Mouse (Mus musculus): ENCODE results near the gene Gm19402. TPM values are rescaled to one million over a fixed set of nuclear protein-coding genes. Genes with fewer than 3 reads are reported as not detected.

The Gm19402 gene
- polyA plus RNA-seq, 1 experiment from 2014 or later: not detected

DNA sequence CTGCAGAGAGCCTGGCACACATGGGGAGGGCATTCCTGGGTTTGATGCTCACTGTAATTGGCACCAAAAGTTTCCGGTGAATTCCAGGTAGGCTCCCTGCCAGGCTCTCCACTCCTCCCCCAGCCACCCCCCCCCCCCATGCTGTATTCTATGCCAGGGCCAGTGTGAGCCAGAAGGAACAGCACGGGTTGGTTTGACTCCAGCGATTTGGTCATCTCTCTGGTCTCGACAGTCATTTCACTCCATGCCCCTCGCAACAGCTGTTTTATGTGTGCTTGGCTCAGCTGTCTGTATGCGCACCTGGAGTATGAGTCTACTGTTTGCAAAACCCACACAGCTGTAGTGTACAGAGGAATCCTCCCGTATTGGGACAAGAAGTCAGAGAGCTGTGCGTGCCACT lies 24.2 kb downstream of the Gm19402 start:
- ChIA-PET CTCF (interaction anchor here (1.2 kb wide), 1 partner anchor 29 kb away, joined by 3 read pairs; no protein-coding TSS in a partner anchor), POLR2A (interaction anchor here (0.6 to 0.7 kb wide), 2 partner anchors 10 to 59 kb away, joined by 3 to 6 read pairs; no protein-coding TSS in a partner anchor)
- in situ Hi-C loops (cut with MboI; ENCODE audit: low pct_unique_long_range_greater_than_20kb): no loop called here
- H3K27me3 ChIP-seq: no peaks in the 10 kb centered on the region
- ATAC-seq (no peak), DNase-seq (ENCODE audit: low read depth, low spot score) (no peak)
- TF ChIP-seq CTCF (IDR thresholded peaks at IDR 0.05): no peak

DNA sequence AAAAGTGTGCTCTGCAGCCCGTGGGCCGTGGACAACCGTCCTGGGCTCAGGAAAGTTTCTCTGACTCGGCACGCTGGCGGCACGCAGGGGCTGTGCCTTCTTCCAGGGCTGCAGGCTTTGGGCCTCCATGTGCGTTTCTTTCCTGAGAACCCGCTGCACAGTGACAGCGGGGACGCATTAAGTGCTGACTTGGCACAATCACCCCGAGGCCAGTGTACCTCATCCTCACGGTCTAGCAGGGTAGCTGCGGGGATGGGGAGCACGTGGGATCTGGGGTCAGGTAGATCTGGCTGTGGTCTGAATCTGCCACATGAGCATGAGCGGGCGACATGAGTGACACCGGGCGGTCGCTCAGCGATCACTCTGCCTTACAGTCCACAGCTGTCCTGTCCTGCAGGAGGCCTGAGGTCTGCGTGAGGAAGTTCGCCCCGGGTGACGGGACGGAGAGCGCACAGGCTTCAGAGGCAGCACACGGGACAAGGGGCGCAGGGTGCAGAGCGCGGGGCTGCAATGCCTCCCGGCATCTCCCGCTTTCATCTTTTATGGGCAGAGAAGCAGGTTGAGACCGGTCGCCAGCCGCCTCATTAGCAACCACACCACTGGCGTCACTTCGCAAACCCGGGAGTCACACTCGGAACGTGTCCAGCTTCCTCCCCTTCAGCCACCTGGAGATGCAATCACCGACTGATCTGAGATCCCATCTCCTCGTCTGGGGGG lies 26.4 kb downstream of the Gm19402 start:
- H3K27me3 ChIP-seq: no peaks in the 10 kb centered on the region
- TF ChIP-seq CTCF (IDR thresholded peaks at IDR 0.05): no peak
- no peak for DNase-seq (ENCODE audit: low read depth, low spot score)
- ChIA-PET POLR2A (no interaction called here), CTCF (no interaction called here)
- in situ Hi-C loops (cut with MboI; ENCODE audit: low pct_unique_long_range_greater_than_20kb): no loop called here
- no peak for ATAC-seq

DNA sequence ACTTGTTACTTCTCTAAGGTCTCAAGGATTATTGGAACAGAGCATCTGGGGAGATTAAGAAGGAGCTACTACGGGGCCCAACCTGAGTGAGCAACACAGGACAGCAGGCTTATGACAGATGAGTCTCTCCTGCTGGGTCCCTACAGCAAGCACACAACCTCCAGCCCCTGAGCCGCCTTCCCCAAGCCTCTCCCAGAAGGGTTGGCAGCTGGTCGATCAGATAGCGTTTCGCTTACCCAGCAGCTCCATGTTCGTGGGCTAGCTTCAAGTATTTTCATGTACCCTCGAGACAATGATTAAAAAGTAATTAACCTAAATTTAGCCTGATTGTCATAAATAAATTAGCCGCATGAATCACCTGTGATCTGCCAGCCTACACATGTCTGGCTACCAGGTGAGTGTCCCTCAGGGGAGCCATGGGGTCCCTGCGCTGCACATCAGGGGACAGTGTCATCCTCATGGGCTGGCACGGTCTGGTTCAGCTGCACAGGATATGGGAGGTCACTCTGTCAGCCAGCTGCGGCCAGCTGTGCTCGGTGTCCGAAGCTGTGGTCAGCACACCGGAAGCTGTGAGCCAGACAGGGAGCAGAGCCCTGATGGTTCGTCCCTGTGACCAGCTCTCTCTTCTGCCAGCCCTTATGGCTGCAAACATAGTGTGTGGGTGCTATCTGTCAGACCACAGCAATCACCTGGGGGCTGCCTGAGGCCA lies 32.1 kb downstream of the Gm19402 start:
- DNase-seq (ENCODE audit: low read depth, low spot score) (no peak), ATAC-seq (no peak)
- ChIA-PET POLR2A (interaction anchor here (0.7 kb wide), 1 partner anchor 230 kb away, joined by 3 read pairs; no protein-coding TSS in a partner anchor), CTCF (interaction anchor here (1.1 to 1.2 kb wide), 2 partner anchors 9 to 220 kb away, joined by 3 to 4 read pairs; no protein-coding TSS in a partner anchor)
- TF ChIP-seq CTCF (IDR thresholded peaks at IDR 0.05): no peak
- no peaks in the 10 kb centered on the region for H3K27me3 ChIP-seq
- in situ Hi-C loops (cut with MboI; ENCODE audit: low pct_unique_long_range_greater_than_20kb): no loop called here

DNA sequence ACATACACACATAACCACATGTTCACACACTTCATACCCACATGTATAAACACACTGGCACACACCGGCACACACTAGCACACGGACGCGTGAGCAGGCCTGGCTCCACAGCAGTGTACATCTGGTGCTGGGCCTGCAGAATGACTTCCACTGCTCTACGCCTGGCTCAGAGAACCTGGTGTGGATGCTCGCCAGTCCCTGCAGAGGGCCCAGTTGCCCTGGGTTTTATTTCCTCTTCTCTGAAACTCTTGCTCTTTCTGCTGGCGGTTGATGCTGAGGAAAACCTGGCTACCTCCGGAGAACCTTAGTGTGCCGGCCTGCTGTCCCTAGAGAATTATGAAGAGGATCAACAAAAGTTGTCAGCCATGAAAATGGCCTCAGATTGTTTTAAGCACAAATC lies 38.5 kb downstream of the Gm19402 start:
- CTCF ChIA-PET: no interaction called here
- in situ Hi-C loops (cut with MboI; ENCODE audit: low pct_unique_long_range_greater_than_20kb): no loop called here
- POLR2A ChIA-PET: no interaction called here
- TF ChIP-seq CTCF (IDR thresholded peaks at IDR 0.05): no peak
- no peak for ATAC-seq
- DNase-seq (ENCODE audit: low read depth, low spot score): no peak
- H3K27me3 ChIP-seq: no peaks in the 10 kb centered on the region

DNA sequence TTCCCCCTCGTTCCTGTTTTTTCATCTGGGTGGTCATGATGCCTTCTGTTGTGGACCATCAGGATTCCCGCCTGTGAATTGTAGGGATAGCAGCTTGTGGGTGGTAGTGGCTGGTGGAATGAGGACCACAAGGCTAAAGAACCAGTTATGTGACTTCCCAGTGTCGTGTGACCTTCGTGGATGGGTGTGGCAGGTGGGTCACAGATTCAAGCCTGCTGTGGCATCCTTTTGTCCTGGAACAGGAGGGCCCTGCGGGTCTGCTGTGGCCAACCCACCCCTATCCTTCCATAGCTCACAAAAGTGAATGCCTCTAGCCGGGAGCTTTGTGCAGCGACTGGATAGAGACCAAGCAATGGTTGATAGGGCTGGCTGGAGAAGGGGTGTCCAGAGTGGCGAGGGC lies 42.7 kb downstream of the Gm19402 start:
- H3K27me3 ChIP-seq: no peaks in the 10 kb centered on the region
- ChIA-PET CTCF (interaction anchor here (0.9 to 1.4 kb wide), 2 partner anchors 9 to 21 kb away, joined by 3 read pairs; no protein-coding TSS in a partner anchor), POLR2A (interaction anchor here (0.5 kb wide), 1 partner anchor 391 kb away, joined by 3 read pairs; no protein-coding TSS in a partner anchor)
- no peak for DNase-seq (ENCODE audit: low read depth, low spot score)
- TF ChIP-seq CTCF (IDR thresholded peaks at IDR 0.05): no peak
- ATAC-seq: no peak
- in situ Hi-C loops (cut with MboI; ENCODE audit: low pct_unique_long_range_greater_than_20kb): no loop called here

DNA sequence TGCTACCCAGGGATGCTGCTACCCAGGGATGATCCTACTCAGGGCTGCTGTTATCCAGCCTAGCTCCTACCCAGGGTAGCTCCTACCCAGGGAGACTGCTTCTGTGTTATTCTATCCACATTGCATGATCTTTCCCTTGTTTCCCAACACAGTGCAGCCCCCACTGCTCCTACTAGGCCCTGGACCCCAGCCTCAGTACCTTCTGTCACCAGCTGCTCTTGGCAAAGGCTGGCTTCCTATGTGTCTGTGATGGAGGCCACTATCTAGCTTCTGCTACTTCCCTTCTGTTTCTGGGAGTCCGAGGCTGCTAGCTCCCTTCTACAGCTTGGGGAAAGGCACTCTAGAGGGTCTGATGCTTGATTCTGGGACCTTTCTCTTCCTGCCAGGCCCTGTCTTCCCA lies 43.1 kb downstream of the Gm19402 start:
- in situ Hi-C loops (cut with MboI; ENCODE audit: low pct_unique_long_range_greater_than_20kb): no loop called here
- ChIA-PET CTCF (no interaction called here), POLR2A (interaction anchor here (0.5 kb wide), 1 partner anchor 391 kb away, joined by 3 read pairs; no protein-coding TSS in a partner anchor)
- no peak for TF ChIP-seq CTCF (IDR thresholded peaks at IDR 0.05)
- H3K27me3 ChIP-seq: no peaks in the 10 kb centered on the region
- no peak for ATAC-seq
- DNase-seq (ENCODE audit: low read depth, low spot score): no peak

DNA sequence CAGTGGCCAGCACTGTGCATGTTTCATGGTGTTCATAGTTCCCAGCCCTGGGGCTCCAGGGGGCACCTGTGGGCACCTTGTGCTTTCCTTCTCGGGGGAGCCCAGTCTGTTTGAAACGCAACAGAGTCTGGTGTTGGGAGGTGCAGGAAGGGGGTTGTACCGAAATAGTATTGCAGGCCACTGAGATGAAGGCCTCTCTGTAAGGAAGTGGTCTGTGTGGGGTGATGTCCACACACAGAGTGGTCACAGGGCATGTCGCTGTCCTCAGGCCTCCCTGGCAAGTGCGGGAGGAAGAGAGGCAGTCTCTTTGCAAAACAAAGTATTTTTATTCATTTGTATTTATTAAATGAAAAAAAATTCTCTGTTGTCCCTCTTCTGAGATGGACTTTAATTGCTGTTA lies 45.0 kb downstream of the Gm19402 start:
- ChIA-PET POLR2A (no interaction called here), CTCF (interaction anchor here (0.8 kb wide), 1 partner anchor 11 kb away, joined by 3 read pairs; no protein-coding TSS in a partner anchor)
- DNase-seq (ENCODE audit: low read depth, low spot score): no peak
- in situ Hi-C loops (cut with MboI; ENCODE audit: low pct_unique_long_range_greater_than_20kb): no loop called here
- no peak for ATAC-seq
- no peaks in the 10 kb centered on the region for H3K27me3 ChIP-seq
- no peak for TF ChIP-seq CTCF (IDR thresholded peaks at IDR 0.05)

DNA sequence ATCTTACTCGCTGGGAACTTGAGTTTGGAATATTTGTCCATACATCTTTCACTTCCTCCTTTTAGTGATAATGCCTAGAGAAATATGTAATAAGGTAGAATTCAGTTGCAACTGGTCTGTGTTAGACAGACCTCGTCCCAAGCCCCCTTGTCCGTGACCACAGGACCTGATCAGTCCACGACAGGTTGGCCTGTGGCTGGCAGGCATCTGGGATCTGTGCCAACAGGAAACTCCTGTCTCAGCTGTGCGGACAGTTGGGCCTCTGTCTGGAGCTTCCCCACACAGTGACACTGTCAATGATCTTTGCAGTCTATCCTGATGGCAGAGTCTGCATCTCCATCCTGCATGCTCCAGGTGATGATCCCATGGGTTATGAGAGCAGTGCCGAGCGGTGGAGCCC lies 47.4 kb downstream of the Gm19402 start:
- in situ Hi-C loops (cut with MboI; ENCODE audit: low pct_unique_long_range_greater_than_20kb): no loop called here
- ATAC-seq: no peak
- no peak for TF ChIP-seq CTCF (IDR thresholded peaks at IDR 0.05)
- POLR2A ChIA-PET: no interaction called here
- DNase-seq (ENCODE audit: low read depth, low spot score): no peak
- H3K27me3 ChIP-seq: no peaks in the 10 kb centered on the region
- CTCF ChIA-PET: interaction anchor here (0.9 kb wide), 1 partner anchor 16 kb away, joined by 3 read pairs; no protein-coding TSS in a partner anchor

Other genes starting within 250 kb of the Gm19402 start
- 32.2 TPM for gene Fam207a, start 175.0 kb downstream of the Gm19402 start, polyA plus RNA-seq (2021)
- gene Itgb2, start 160.5 kb downstream of the Gm19402 start, polyA plus RNA-seq (2021): 0.68 TPM
- gene Pttg1ip, start 109.0 kb downstream of the Gm19402 start, polyA plus RNA-seq (2021): 339 TPM
- gene Sumo3, start 84.7 kb downstream of the Gm19402 start, polyA plus RNA-seq (2021): 235 TPM
- 5.5 TPM for gene Gm49325, start 84.6 kb downstream of the Gm19402 start, polyA plus RNA-seq (2021)
- 67.6 TPM for gene Ube2g2, start 68.5 kb downstream of the Gm19402 start, polyA plus RNA-seq (2021)
- gene Tspear, start 4.2 kb downstream of the Gm19402 start, polyA plus RNA-seq (2021): not detected
- not detected for gene Gm9508, start 6.5 kb upstream of the Gm19402 start, polyA plus RNA-seq (2021)
- gene Gm10272, start 15.9 kb upstream of the Gm19402 start, polyA plus RNA-seq (2021): not detected
- not detected for gene Gm10024, start 20.7 kb upstream of the Gm19402 start, polyA plus RNA-seq (2021)
- gene Gm10142, start 25.1 kb upstream of the Gm19402 start, polyA plus RNA-seq (2021): not detected
- not detected for gene Krtap12-1, start 29.8 kb upstream of the Gm19402 start, polyA plus RNA-seq (2021)
- gene Gm10100, start 35.7 kb upstream of the Gm19402 start, polyA plus RNA-seq (2021): not detected
- not detected for gene Gm18596, start 51.9 kb upstream of the Gm19402 start, polyA plus RNA-seq (2021)
- not detected for gene Gm9736, start 60.6 kb upstream of the Gm19402 start, polyA plus RNA-seq (2021)
- gene Gm3233, start 68.9 kb upstream of the Gm19402 start, polyA plus RNA-seq (2021): not detected
- not detected for gene Gm3238, start 80.6 kb upstream of the Gm19402 start, polyA plus RNA-seq (2021)
- gene Gm7138, start 86.2 kb upstream of the Gm19402 start, polyA plus RNA-seq (2021): not detected
- not detected for gene Gm3250, start 91.8 kb upstream of the Gm19402 start, polyA plus RNA-seq (2021)
- not detected for gene Gm7137, start 97.4 kb upstream of the Gm19402 start, polyA plus RNA-seq (2021)
- gene Gm9639, start 104.3 kb upstream of the Gm19402 start, polyA plus RNA-seq (2021): not detected
- not detected for gene Gm19668, start 108.4 kb upstream of the Gm19402 start, polyA plus RNA-seq (2021)
- not detected for gene Gm9507, start 121.1 kb upstream of the Gm19402 start, polyA plus RNA-seq (2021)
- gene Gm2696, start 123.9 kb upstream of the Gm19402 start, polyA plus RNA-seq (2021): not detected
- gene Krtap10-4, start 136.3 kb upstream of the Gm19402 start, polyA plus RNA-seq (2021): not detected
- gene Krtap10-10, start 145.2 kb upstream of the Gm19402 start, polyA plus RNA-seq (2021): not detected
- gene Gm36176, start 156.0 kb upstream of the Gm19402 start, polyA plus RNA-seq (2021): not detected
- gene Gm10318, start 162.1 kb upstream of the Gm19402 start, polyA plus RNA-seq (2021): not detected
- gene Gm3285, start 171.2 kb upstream of the Gm19402 start, polyA plus RNA-seq (2021): not detected
- gene Lrrc3, start 211.8 kb upstream of the Gm19402 start, polyA plus RNA-seq (2021): 0.01 TPM